Mouse (Mus musculus) yolk sac, embryonic 10.5 days (tissue): Measurements from ENCODE around the gene Man2c1.

Source experiments
- DNase-seq: peaks from one replicate; pipeline ENCODE4 v3.0.0-alpha.2; 2017; ENCODE audit warnings: low spot score

Man2c1 gene

DNA sequence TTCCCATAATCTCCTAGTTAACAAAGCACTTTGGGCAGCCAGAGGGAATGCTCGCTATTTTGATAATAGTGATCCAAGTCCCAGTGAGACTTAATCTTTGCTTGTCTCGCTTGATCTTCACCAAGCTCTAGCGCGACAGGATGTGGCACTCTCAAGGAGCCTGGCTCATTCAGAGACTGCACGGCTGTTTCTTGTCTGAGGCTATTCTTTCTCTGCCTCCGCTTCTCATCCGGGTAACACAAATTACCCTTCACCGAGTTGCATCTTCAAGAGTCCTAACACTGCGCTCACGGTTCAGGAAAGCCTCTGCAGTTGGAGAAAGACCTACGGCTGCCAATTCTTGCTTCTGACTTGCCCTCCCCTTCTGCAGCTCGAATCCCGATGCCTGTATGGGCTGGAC lies 27.0 kb downstream of the Man2c1 start:
- DNase-seq, result no peak

DNA sequence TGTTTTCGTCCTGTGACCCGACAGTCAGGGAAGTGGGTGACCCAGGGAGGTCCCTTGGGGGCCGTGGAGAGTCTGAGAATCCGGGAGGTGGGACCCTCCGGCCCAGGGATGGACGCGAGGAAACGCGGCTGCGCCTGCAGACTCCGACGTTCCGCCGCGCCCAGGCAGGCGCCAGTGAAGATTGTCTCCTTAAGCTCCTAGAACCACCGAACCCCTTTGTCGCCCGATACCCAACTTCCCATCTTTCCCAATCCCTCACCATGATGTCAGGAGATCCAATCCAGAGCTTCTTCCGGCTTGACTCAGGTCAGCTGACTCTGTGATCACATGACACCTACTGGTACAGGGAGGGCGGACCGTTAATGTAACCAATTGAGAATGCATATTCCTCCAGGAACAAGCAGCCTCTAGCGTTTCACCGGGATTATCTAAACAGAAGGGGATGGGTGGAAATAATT lies 27.6 kb downstream of the Man2c1 start, which contains the start of gene Commd4:
Gene Commd4, minus strand, starts transcription at position 319 of the 458 bp plus-strand sequence.
- DNase-seq, result peak; percentile 91

- no peak for DNase-seq
Measured at GRCm38 (mm10) chr9:57158506-57158905, 28.0 kb downstream of the Man2c1 start.

DNA sequence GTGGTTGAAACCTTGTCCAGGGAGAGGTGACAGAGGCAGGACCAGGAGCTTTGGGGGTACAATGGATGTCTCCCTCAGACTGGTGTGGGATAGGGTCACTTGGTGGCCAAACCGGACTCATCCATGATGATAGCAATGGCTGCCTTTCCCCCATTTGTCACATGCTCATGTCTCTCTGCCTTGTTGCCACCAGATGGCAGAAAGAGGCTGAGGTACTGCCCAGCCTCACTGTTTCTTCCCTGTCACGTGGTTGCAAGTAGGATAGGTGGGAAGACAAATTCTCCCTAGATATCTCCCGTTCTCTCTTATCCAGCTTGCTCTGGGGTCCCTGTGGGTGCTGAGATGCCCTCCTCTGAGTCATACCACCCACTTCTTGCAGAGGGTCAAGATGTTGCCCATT lies 32.0 kb downstream of the Man2c1 start:
- peak; percentile 61 for DNase-seq

- DNase-seq, result no peak
Measured at GRCm38 (mm10) chr9:57163137-57163536, 32.6 kb downstream of the Man2c1 start.

DNA sequence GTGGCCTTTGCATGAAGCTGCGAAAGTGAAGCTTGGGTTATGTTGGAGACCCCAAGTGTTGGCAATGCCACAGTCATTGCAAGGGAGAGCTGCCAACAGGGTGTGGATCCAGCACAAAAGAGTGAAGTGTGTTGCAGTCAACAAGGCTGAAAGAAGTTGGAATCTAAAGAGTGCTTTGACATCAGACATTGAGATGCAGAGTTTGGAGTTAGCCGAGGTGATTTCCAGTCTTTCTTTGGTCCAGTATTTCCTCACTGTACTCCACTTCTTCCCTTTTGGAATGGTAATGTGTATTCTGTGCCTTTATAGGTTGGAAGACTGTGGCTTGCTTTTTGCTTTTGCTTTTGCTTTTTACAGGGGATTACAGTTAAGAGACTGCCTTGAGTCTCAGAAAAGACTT lies 35.7 kb downstream of the Man2c1 start:
- DNase-seq, result no peak

DNA sequence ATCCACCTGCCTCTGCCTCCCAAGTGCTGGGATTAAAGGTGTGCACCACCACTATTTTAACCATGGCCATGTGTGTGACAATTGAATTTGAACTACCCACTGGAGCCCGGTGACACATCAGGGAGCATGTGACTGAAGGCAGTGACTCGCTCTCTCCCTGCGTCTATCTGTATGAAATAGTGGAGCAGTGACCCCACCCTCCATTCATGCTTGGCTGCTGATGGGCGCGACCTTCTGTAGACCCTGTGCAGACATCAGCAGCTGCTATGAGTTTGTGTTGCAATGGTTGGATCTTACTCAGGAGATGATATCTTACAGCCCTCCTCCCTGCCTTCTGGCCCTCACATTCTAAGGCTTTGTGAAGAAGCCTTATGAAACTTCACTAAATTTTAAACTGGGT lies 37.9 kb downstream of the Man2c1 start:
- DNase-seq, result no peak
